Mouse (Mus musculus) small intestine, adult 10 weeks (tissue): ENCODE measurements around the gene Slc17a5. TPM values are rescaled to one million over a fixed set of nuclear protein-coding genes. Genes with fewer than 3 reads are reported as not detected.

Experiments used
- polyA plus RNA-seq: library from polyadenylated mRNA; stranded (reverse); fragments of 350-450 nt; fragmentation: Illumina TruSeq; extraction: RNeasy Lipid Tissue Mini Kit (QIAGEN cat#74804); gene quantifications from one replicate; pipeline ENCODE4 v1.2.3, GENCODE M21; 2014; ENCODE audit warnings: low replicate concordance

The Slc17a5 gene
- 19.1 TPM for polyA plus RNA-seq

DNA sequence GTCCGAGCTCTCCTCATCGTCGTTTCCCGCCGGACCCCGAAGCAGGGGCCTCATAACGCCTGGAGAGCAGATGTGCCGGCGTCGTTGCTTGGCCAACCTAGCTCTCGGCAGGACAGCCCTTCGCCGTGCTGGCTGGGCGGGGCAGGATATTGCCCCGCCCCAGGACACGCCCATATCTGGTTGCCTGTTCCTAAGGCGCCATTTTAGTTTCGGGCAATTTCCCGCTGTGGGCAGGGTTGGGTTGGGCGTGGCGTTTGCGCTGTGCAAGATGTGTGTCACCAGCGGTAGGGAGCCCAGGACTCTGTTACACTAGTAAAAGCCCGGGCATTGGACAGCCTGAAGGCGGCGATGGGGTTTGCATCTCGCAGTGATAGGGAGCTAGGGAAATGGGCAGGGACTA is at the start of gene Slc17a5:
Gene Slc17a5 (minus strand): TSS at position 128 of the 400 bp plus-strand sequence.

DNA sequence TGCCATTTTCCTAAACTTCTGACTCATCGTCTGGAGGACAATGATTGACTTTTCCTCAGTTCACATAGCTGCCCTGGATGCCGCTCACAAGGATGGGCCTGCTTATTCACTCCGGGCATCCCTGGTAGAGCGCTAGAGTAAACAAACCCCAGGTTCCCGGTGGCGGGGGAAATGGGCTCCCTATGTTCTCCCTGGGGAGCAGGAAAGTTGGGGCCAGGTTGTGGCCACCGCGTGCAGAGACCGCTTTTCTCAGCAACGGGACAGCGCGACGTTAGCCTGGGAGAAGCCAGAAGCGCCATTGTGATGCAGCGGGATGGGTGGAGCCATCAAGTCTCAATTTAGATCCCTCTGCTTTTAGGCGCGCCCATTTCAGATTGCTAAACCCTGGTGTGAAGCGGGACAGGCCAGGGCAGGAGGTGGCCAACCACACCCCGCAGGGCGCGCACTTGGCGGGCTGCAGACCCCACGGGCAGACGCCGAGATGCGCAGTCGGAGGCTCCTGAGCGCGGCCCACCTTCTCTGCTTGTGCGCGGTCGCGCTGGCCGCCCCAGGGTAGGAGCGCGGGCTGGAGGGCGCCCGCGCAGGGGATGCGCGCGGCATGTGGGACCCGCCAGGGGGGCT is 27.7 kb upstream of the Slc17a5 start, which contains the start of gene Cd109:
Gene Cd109 (plus strand): TSS at position 146 of the 621 bp plus-strand sequence.

GRCm38 (mm10) chr9:78488890-78489420 is 98.9 kb downstream of the Slc17a5 start, which contains the start of gene Eef1a1:
Eef1a1 (minus strand) TSS chr9:78489151.

Other genes with a start within 250 kb of the Slc17a5 start
- 10.9 TPM for gene Gsta2, start 232.3 kb downstream of the Slc17a5 start, polyA plus RNA-seq
- not detected for gene Dppa5a, start 219.9 kb downstream of the Slc17a5 start, polyA plus RNA-seq
- 0.33 TPM for gene Ooep, start 209.3 kb downstream of the Slc17a5 start, polyA plus RNA-seq
- gene Ddx43, start 192.3 kb downstream of the Slc17a5 start, polyA plus RNA-seq, result 0.93 TPM
- gene Cgas, start 144.8 kb downstream of the Slc17a5 start, polyA plus RNA-seq, result 5.0 TPM
- gene Mto1, start 139.8 kb downstream of the Slc17a5 start, polyA plus RNA-seq, result 15.0 TPM
- gene Gm17324, start 139.3 kb downstream of the Slc17a5 start, polyA plus RNA-seq, result not detected
- gene Eef1a1, start 98.9 kb downstream of the Slc17a5 start, polyA plus RNA-seq, result 2,378 TPM
- 0.63 TPM for gene Cd109, start 27.5 kb upstream of the Slc17a5 start, polyA plus RNA-seq